Mouse (Mus musculus) MEL (cell line): ENCODE results near the gene Bcl11b. TPM values are rescaled to one million over a fixed set of nuclear protein-coding genes. Genes with fewer than 3 reads are reported as not detected.

Experiments
- DNase-seq: peaks from one replicate; pipeline ENCODE4 v3.0.0; 2011; ENCODE audit warnings: low read depth, low spot score
- H3K27ac ChIP-seq: 2 replicates; pipeline ENCODE4 v1.5.1; 2012; ENCODE audit warnings: low read depth, mild to moderate bottlenecking, control low read depth, low read length, moderate library complexity; ENCODE audit not compliant: control insufficient read depth
- H3K27me3 ChIP-seq, 2 experiments: fragments of 150-350 bp in 1 of 2; sonication (generic) in 1 of 2; 2 replicates each; pipeline ENCODE4 v1.6.1; 2012; ENCODE audit warnings: low read length in 2 of 2, mild to moderate bottlenecking in 2 of 2, improper control_type of control experiment in 1 of 2, moderate library complexity in 1 of 2; ENCODE audit not compliant: insufficient read depth in 2 of 2, control insufficient read depth in 1 of 2
- H3K36me3 ChIP-seq, 2 experiments: 2 replicates each; pipeline ENCODE4 v1.6.1; 2012 to 2014; ENCODE audit warnings: low read length in 2 of 2, improper control_type of control experiment in 1 of 2, inconsistent platforms in 1 of 2, mild to moderate bottlenecking in 1 of 2; ENCODE audit not compliant: insufficient read depth in 2 of 2, control insufficient read depth in 1 of 2
- H3K4me1 ChIP-seq, 2 experiments: fragments of 150-350 bp in 1 of 2; sonication (generic) in 1 of 2; 2 replicates each; pipeline ENCODE4 v1.6.1; 2012; ENCODE audit warnings: low read length in 2 of 2, improper control_type of control experiment in 1 of 2, mild to moderate bottlenecking in 1 of 2; ENCODE audit not compliant: insufficient read depth in 2 of 2, control insufficient read depth in 1 of 2
- H3K4me3 ChIP-seq, 2 experiments: fragments of 150-350 bp in 1 of 2; sonication (generic) in 1 of 2; 2 replicates each; pipeline ENCODE4 v1.5.1; 2012; ENCODE audit warnings: low read depth in 2 of 2, low read length in 2 of 2, mild to moderate bottlenecking in 2 of 2, moderate library complexity in 2 of 2, control low read depth in 1 of 2, improper control_type of control experiment in 1 of 2; ENCODE audit not compliant: control insufficient read depth in 1 of 2, insufficient read depth in 1 of 2
- H3K79me2 ChIP-seq: 2 replicates; pipeline ENCODE4 v1.6.1; 2012; ENCODE audit warnings: mild to moderate bottlenecking, low read length, moderate library complexity; ENCODE audit not compliant: control insufficient read depth, poor library complexity, insufficient read depth
- H3K9ac ChIP-seq: 2 replicates; pipeline ENCODE4 v1.6.1; 2012; ENCODE audit warnings: low read depth, mild to moderate bottlenecking, control low read depth, low read length, moderate library complexity; ENCODE audit not compliant: control insufficient read depth, poor library complexity, severe bottlenecking
- H3K9me3 ChIP-seq: fragments of 150-350 bp; sonication (generic); replicated peaks from 2 replicates; pipeline ENCODE4 v1.6.1; 2012; ENCODE audit warnings: mild to moderate bottlenecking, low read length, improper control_type of control experiment, moderate library complexity; ENCODE audit not compliant: insufficient read depth
- BHLHE40 ChIP-seq: IDR thresholded peaks from 2 replicates; pipeline ENCODE4 v1.6.1; 2012; ENCODE audit warnings: low read depth, mild to moderate bottlenecking, inconsistent platforms, low read length, improper control_type of control experiment, borderline replicate concordance
- CHD1 ChIP-seq: IDR thresholded peaks from 2 replicates; pipeline ENCODE4 v1.6.1; 2012; ENCODE audit warnings: low read depth, mild to moderate bottlenecking, inconsistent platforms, low read length, improper control_type of control experiment
- CHD2 ChIP-seq: IDR thresholded peaks from 2 replicates; pipeline ENCODE4 v1.6.1; 2011; ENCODE audit warnings: low read length, improper control_type of control experiment
- ELF1 ChIP-seq: IDR thresholded peaks from 2 replicates; pipeline ENCODE4 v1.6.1; 2014; ENCODE audit warnings: low read depth, mild to moderate bottlenecking, inconsistent platforms, low read length, improper control_type of control experiment, moderate library complexity
- GABPA ChIP-seq: IDR thresholded peaks from 2 replicates; pipeline ENCODE4 v1.6.1; 2012; ENCODE audit warnings: low read depth, mild to moderate bottlenecking, inconsistent platforms, low read length, improper control_type of control experiment, moderate library complexity
- KAT2A ChIP-seq: conservative IDR thresholded peaks from 2 replicates; pipeline ENCODE4 v1.6.1; 2012; ENCODE audit warnings: low read depth, low read length, improper control_type of control experiment, inconsistent platforms
- MEF2A ChIP-seq: IDR thresholded peaks from 2 replicates; pipeline ENCODE4 v1.6.1; 2014; ENCODE audit warnings: low read depth, mild to moderate bottlenecking, inconsistent platforms, low read length, improper control_type of control experiment; ENCODE audit not compliant: poor library complexity, insufficient replicate concordance, severe bottlenecking; ENCODE audit errors: extremely low read depth
- MXI1 ChIP-seq: IDR thresholded peaks from 2 replicates; pipeline ENCODE4 v1.6.1; 2011; ENCODE audit warnings: mild to moderate bottlenecking, low read depth, low read length, improper control_type of control experiment
- MYB ChIP-seq: IDR thresholded peaks from 2 replicates; pipeline ENCODE4 v1.6.1; 2011; ENCODE audit warnings: mild to moderate bottlenecking, low read depth, low read length, improper control_type of control experiment
- NELFE ChIP-seq: IDR thresholded peaks from 2 replicates; pipeline ENCODE4 v1.6.1; 2011; ENCODE audit warnings: low read depth, low read length, improper control_type of control experiment
- NRF1 ChIP-seq: IDR thresholded peaks from 2 replicates; pipeline ENCODE4 v1.6.1; 2014; ENCODE audit warnings: low read depth, mild to moderate bottlenecking, inconsistent platforms, low read length, improper control_type of control experiment, moderate library complexity; ENCODE audit not compliant: poor library complexity, insufficient read depth, severe bottlenecking
- POLR2AphosphoS5 ChIP-seq: IDR thresholded peaks from 2 replicates; pipeline ENCODE4 v1.6.1; 2012; ENCODE audit warnings: low read depth, borderline replicate concordance, mild to moderate bottlenecking, inconsistent platforms, low read length, moderate library complexity, mixed read lengths
- RCOR1 ChIP-seq: IDR thresholded peaks from 2 replicates; pipeline ENCODE4 v1.6.1; 2012; ENCODE audit warnings: low read depth, mild to moderate bottlenecking, inconsistent platforms, low read length, improper control_type of control experiment
- SIN3A ChIP-seq: IDR thresholded peaks from 2 replicates; pipeline ENCODE4 v1.6.1; 2012; ENCODE audit warnings: low read length, improper control_type of control experiment, inconsistent platforms
- TCF12 ChIP-seq: IDR thresholded peaks from 2 replicates; pipeline ENCODE4 v1.6.1; 2014; ENCODE audit warnings: low read depth, mild to moderate bottlenecking, inconsistent platforms, low read length, improper control_type of control experiment, moderate library complexity
- USF1 ChIP-seq: IDR thresholded peaks from 2 replicates; pipeline ENCODE4 v1.6.1; 2014; ENCODE audit warnings: low read depth, mild to moderate bottlenecking, inconsistent platforms, low read length, improper control_type of control experiment, moderate library complexity
- ZKSCAN1 ChIP-seq: IDR thresholded peaks from 2 replicates; pipeline ENCODE4 v1.6.1; 2012; ENCODE audit warnings: low read depth, mild to moderate bottlenecking, inconsistent platforms, low read length, improper control_type of control experiment, moderate library complexity
- ZMIZ1 ChIP-seq: IDR thresholded peaks from 2 replicates; pipeline ENCODE4 v1.6.1; 2012; ENCODE audit warnings: low read depth, mild to moderate bottlenecking, inconsistent platforms, low read length, improper control_type of control experiment, moderate library complexity
- polyA plus RNA-seq, 2 experiments: library from polyadenylated mRNA; stranded (reverse) in 1 of 2; unstranded in 1 of 2; fragments of >175 nt in 1 of 2; fragments of >200 nt in 1 of 2; gene quantifications; 2 replicates each; pipeline versions ENCODE4 v1.2.1 to v1.2.4; 2012; ENCODE audit warnings: low replicate concordance in 2 of 2, low read depth in 1 of 2; ENCODE audit not compliant: insufficient read length in 2 of 2, insufficient read depth in 1 of 2, missing spikeins in 1 of 2
- total RNA-seq: library from RNA; depleted of rRNA; stranded (reverse); fragments of 300-350 nt; gene quantifications from 2 replicates; pipeline ENCODE4 v1.2.3, GENCODE M21; 2012

Gene Bcl11b
- total and polyA plus RNA-seq, 3 experiments: not detected

DNA sequence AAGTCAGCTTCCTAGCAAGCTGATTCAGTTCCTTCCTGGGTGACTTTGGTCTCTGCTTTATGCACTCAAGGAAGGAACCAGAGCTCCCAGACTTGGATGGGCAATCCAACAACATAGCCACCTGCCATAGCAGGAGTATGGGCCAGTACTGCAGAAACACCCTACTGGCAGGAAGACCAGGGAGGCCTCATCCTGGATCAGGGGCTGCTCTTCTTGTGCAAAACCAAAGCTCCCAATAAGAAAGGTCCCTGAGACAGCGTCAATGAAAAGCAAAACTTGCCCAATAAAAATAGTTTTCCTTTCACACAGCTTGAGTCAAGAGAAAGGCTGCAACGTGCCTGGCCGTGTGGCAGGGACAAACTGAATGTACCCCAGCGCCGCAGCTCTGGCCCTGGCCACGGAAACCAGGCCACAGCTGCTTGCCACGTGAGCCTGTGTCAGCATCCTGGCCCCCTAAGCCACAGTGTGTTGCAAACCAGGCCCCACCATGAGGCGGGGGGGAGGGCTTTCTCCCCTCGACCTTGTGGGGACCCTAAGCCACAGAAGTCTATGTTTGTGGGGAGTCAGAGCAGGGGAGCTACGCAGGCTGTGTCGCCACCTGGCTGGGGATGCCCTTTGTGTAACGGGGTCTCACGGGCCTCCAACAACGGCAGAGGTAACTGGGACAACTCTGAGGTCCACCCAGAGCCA lies 38.9 kb downstream of the Bcl11b start:
- Histone ChIP-seq H3K4me1 (no peaks in the 10 kb centered on the region), H3K9me3 (no peaks in the 10 kb centered on the region)
- no peak for DNase-seq
- TF ChIP-seq KAT2A: no peak
- TF ChIP-seq, all 39 proteins: peak for 0
- H3K79me2 ChIP-seq: no peaks in the 10 kb centered on the region
- H3K9ac ChIP-seq: no peak overlapping the region
- H3K27me3 ChIP-seq: no peaks in the 10 kb centered on the region
- H3K4me3 ChIP-seq: no peak overlapping the region
- H3K27ac ChIP-seq: no peak overlapping the region
- H3K36me3 ChIP-seq: no peaks in the 10 kb centered on the region

GRCm38 (mm10) chr12:107962852-107963251 lies 40.5 kb downstream of the Bcl11b start:
- Histone ChIP-seq H3K4me3 (no peak overlapping the region), H3K36me3 (no peaks in the 10 kb centered on the region), H3K9ac (no peak overlapping the region), H3K4me1 (no peaks in the 10 kb centered on the region), H3K79me2 (no peaks in the 10 kb centered on the region), H3K9me3 (no peaks in the 10 kb centered on the region), H3K27ac (no peak overlapping the region), H3K27me3 (no peaks in the 10 kb centered on the region)
- TF ChIP-seq ZMIZ1: no peak
- no peak for TF ChIP-seq CHD2
- no peak for TF ChIP-seq ELF1
- TF ChIP-seq NRF1: no peak
- no peak for TF ChIP-seq SIN3A
- TF ChIP-seq ZKSCAN1: no peak
- TF ChIP-seq RCOR1: no peak
- TF ChIP-seq MXI1: no peak
- TF ChIP-seq KAT2A: no peak
- no peak for DNase-seq

DNA sequence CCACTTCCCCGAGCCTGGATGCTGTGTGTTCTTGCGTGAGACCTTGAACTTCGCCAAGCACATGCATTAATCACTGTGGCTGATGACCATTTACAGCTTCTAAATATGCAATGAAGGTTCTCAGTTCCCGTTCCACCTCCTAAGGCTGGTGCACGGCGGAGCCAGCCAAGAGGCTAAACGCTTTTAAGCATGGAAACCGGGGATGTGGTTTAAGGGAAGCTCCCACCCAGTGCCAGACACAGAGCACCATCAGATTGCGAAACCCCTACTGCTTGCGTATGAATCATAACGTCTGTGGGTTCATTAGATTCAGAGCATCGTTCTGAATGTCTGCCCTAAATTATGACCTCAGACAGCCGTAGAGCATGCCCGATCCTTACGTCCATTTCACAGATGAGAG lies 41.6 kb downstream of the Bcl11b start:
- no peak overlapping the region for H3K4me3 ChIP-seq
- no peak overlapping the region for H3K27ac ChIP-seq
- no peak overlapping the region for H3K9ac ChIP-seq
- no peaks in the 10 kb centered on the region for H3K9me3 ChIP-seq
- DNase-seq: no peak
- no peaks in the 10 kb centered on the region for H3K36me3 ChIP-seq
- no peaks in the 10 kb centered on the region for H3K27me3 ChIP-seq
- no peaks in the 10 kb centered on the region for H3K4me1 ChIP-seq
- no peaks in the 10 kb centered on the region for H3K79me2 ChIP-seq
- TF ChIP-seq BHLHE40 (no peak), NRF1 (no peak), NELFE (no peak), MEF2A (no peak), CHD2 (no peak), MXI1 (no peak), GABPA (no peak), USF1 (no peak), POLR2AphosphoS5 (no peak), TCF12 (no peak), ZKSCAN1 (no peak), CHD1 (no peak), MYB (no peak)
- TF ChIP-seq, all 39 proteins: peak for 0
